Mouse (Mus musculus) limb, embryonic 15.5 days (tissue): Measurements from ENCODE around the gene Srek1ip1. TPM values are rescaled to one million over a fixed set of nuclear protein-coding genes. Genes with fewer than 3 reads are reported as not detected.

Experiments
- ATAC-seq: fragments of 200-750 bp; cut with Nextera tagmentation; 2 replicates; pipeline ENCODE4 v1.8.0; 2017; ENCODE audit warnings: low read depth, moderate TSS enrichment; ENCODE audit not compliant: insufficient number of reproducible peaks, low FRiP score, low TSS enrichment
- H3K27ac ChIP-seq: fragments of 300-500 bp; sonication (generic); 2 replicates; pipeline ENCODE4 v1.5.1; 2015; ENCODE audit warnings: moderate library complexity, mild to moderate bottlenecking, inconsistent platforms
- H3K27me3 ChIP-seq: fragments of 300-500 bp; sonication (generic); 2 replicates; pipeline ENCODE4 v1.6.1; 2015; ENCODE audit warnings: inconsistent platforms
- H3K36me3 ChIP-seq: fragments of 300-500 bp; sonication (generic); 2 replicates; pipeline ENCODE4 v1.6.1; 2015; ENCODE audit warnings: inconsistent platforms
- H3K4me1 ChIP-seq: fragments of 300-500 bp; sonication (generic); 2 replicates; pipeline ENCODE4 v1.6.1; 2015; ENCODE audit warnings: inconsistent platforms
- H3K4me2 ChIP-seq: fragments of 300-500 bp; sonication (generic); 2 replicates; pipeline ENCODE4 v1.6.1; 2015; ENCODE audit warnings: mild to moderate bottlenecking, inconsistent platforms
- H3K4me3 ChIP-seq: fragments of 300-500 bp; sonication (generic); 2 replicates; pipeline ENCODE4 v1.5.1; 2015; ENCODE audit warnings: mild to moderate bottlenecking, inconsistent platforms
- H3K9ac ChIP-seq: fragments of 300-500 bp; sonication (generic); 2 replicates; pipeline ENCODE4 v1.6.1; 2015; ENCODE audit warnings: inconsistent platforms
- H3K9me3 ChIP-seq: fragments of 300-500 bp; sonication (generic); 2 replicates; pipeline ENCODE4 v1.6.1; 2016; ENCODE audit warnings: inconsistent platforms
- WGBS: fragments of 180-500 bp; shearing (Covaris S2); methylation state at CpG from one replicate; pipeline ENCODE4 v1.1.7; 2015; 5-methylcytosine and 5-hydroxymethylcytosine counted together
- polyA plus RNA-seq: library from polyadenylated mRNA; unstranded; fragments of >200 nt; fragmentation: Nextera tagmentation; extraction: Ambion mirVana; gene quantifications from 2 replicates; pipeline ENCODE4 v1.2.1, GENCODE M21; 2015

Gene Srek1ip1
- polyA plus RNA-seq, 1 experiment from 2014 or later, result 21.7 TPM

GRCm38 (mm10) chr13:104843295-104844089 is 51.2 kb downstream of the Srek1ip1 start:
- H3K9me3 ChIP-seq, result no peaks in the 10 kb centered on the region
- 86% methylated on average over 12 of the region's 13 CpGs for WGBS
- no peak overlapping the region for H3K27ac ChIP-seq
- peaks cover 4% of the 10 kb centered on the region; the same call in 1 of the 2 replicates for H3K36me3 ChIP-seq
- no peaks in the 10 kb centered on the region for H3K27me3 ChIP-seq
- no peak overlapping the region for H3K4me2 ChIP-seq
- no peak for ATAC-seq
- H3K4me1 ChIP-seq, result no peaks in the 10 kb centered on the region
- no peak overlapping the region for H3K4me3 ChIP-seq
- H3K9ac ChIP-seq, result no peak overlapping the region

DNA sequence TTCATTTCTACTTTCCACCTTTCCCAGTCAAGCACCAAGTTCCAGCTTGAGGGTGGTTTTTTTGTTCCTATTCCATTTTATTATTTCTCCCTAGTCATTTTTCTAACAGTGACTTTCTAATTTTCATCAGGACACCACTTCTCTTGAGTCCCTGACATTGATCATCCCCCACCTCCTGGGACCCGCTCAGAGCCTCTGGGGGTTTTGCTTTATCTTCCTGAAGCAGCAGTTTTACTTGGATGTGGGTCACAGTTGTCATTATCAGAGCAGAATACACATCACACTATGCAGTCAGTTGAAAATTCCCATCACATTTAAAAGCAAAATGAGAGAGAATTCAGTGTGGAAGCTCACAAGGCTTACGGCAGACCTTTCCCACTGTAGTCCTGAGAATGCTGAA is 61.4 kb downstream of the Srek1ip1 start:
- Histone ChIP-seq H3K4me2 (no peak overlapping the region), H3K9ac (no peak overlapping the region), H3K4me3 (no peak overlapping the region), H3K36me3 (no peaks in the 10 kb centered on the region), H3K9me3 (no peaks in the 10 kb centered on the region), H3K27me3 (no peaks in the 10 kb centered on the region), H3K27ac (no peak overlapping the region), H3K4me1 (no peaks in the 10 kb centered on the region)
- no peak for ATAC-seq
- WGBS, result 82% methylated on average over 2 of the region's 2 CpGs

DNA sequence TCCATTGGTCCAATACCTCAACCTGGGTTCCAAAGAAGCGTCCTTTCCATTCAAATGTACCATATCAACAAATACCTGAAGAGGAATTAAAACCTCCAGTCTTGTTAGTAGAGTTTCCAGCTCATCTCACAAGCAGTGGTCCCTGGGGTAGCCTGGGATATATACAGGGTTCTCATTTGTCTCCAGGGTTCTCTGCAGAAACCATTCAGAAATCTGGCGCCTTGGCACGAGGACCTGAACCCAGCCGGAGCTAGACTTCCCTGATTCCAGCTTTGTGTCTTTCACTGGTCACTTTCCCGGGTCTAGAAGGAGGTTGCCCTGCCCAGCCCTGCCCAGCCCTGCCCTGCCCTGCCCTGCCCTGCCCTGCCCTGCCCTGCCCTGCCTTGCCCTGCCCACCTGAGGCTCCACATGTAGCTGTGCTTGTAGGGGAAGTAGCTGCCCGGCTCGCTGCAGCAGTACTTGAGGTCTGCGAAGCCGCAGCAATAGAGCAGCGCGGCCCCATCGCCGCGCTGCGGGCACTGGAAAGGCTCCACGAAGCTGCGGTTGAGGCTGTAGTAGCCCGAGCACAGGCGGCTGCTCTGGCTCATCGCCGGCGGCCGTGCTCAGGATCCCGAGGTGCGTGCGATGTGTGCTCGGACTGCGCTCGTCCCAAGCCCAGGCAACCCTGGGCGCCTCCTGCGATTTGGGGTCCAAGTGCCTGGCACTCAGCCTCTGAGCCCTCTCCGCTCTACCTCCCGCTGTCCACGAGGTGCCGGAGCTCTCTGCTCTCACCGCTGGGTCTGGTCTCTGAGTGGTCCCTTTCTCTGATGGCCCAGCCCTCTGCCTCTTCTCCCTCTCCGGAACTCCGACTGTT is 71.1 kb downstream of the Srek1ip1 start, which contains the start of gene Shisal2b:
Gene Shisal2b, minus strand, starts transcription at position 767 of the 853 bp plus-strand sequence.
- Histone ChIP-seq H3K9ac (peak within 1 kb of the TSS; percentile 31), H3K27me3 (0 out of 2 replicates have a peak, but pooled peaks cover 3% of the 10 kb centered on the region), H3K4me3 (peak within 1 kb of the TSS; percentile 49), H3K9me3 (no peaks in the 10 kb centered on the region), H3K36me3 (no peaks in the 10 kb centered on the region), H3K4me2 (peak within 1 kb of the TSS; percentile 97), H3K4me1 (peaks cover 8% of the 10 kb centered on the region), H3K27ac (no peak within 1 kb of the TSS)
- WGBS, result 3% methylated on average over 38 of the region's 38 CpGs
- ATAC-seq, result peak; percentile 40; the same call in 1 of the 2 replicates

DNA sequence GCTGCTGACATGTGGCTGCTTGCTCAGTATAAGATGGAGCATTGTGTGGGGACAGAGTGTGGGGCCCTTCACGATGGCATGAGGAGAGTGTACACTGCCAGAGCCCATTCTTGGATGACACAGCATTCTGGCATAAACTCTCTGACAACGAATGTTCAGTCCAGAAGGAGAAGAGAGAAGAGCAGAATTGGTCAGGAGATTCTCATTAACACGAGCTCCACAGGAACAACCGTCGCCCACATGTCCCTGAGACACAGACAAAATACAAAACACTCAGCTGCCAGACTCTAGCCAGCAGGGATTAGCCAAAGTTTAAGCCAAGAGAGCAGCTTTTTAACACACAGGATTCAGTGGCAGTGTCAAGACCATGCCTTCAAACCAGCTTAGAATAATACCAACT is 74.4 kb downstream of the Srek1ip1 start:
- 75% methylated on average over 5 of the region's 5 CpGs for WGBS
- Histone ChIP-seq H3K4me1 (peaks cover 8% of the 10 kb centered on the region), H3K9ac (no peak overlapping the region), H3K9me3 (no peaks in the 10 kb centered on the region), H3K4me3 (no peak overlapping the region), H3K4me2 (no peak overlapping the region), H3K27me3 (0 out of 2 replicates have a peak, but pooled peaks cover 3% of the 10 kb centered on the region), H3K36me3 (no peaks in the 10 kb centered on the region), H3K27ac (no peak overlapping the region)
- no peak for ATAC-seq

- H3K4me3 ChIP-seq, result no peak overlapping the region
- H3K9ac ChIP-seq, result no peak overlapping the region
- H3K4me1 ChIP-seq, result no peaks in the 10 kb centered on the region
- ATAC-seq, result no peak
- no peak overlapping the region for H3K27ac ChIP-seq
- H3K36me3 ChIP-seq, result no peaks in the 10 kb centered on the region
- no peaks in the 10 kb centered on the region for H3K9me3 ChIP-seq
- H3K4me2 ChIP-seq, result no peak overlapping the region
- 87% methylated on average over 2 of the region's 2 CpGs for WGBS
- H3K27me3 ChIP-seq, result no peaks in the 10 kb centered on the region
These were observed 77.6 kb downstream of the Srek1ip1 start for GRCm38 (mm10) chr13:104869907-104870306.

DNA sequence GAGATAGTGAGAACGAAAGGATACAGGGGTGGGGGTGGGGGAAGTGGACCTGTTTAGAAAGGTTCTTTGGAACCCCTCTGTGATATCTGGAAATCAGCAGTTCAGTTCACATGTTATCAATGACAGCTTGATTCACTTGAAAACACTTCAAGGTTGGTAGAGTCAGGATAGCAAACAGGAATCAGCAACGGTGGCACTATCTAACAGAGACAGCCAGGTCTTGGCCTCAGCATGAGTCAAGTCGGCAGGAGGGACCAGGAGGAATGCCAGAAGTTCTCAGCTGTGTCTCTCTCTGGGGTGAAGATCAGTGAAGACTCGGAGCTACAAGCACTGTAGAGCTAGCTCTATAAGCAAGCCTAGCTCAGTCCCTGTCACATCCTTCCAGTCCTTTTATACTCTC is 86.2 kb downstream of the Srek1ip1 start:
- Histone ChIP-seq H3K9ac (no peak overlapping the region), H3K4me1 (no peaks in the 10 kb centered on the region), H3K4me2 (no peak overlapping the region), H3K4me3 (no peak overlapping the region), H3K9me3 (no peaks in the 10 kb centered on the region), H3K27ac (no peak overlapping the region), H3K36me3 (no peaks in the 10 kb centered on the region), H3K27me3 (no peaks in the 10 kb centered on the region)
- no peak for ATAC-seq
- 76% methylated on average over 4 of the region's 4 CpGs for WGBS

DNA sequence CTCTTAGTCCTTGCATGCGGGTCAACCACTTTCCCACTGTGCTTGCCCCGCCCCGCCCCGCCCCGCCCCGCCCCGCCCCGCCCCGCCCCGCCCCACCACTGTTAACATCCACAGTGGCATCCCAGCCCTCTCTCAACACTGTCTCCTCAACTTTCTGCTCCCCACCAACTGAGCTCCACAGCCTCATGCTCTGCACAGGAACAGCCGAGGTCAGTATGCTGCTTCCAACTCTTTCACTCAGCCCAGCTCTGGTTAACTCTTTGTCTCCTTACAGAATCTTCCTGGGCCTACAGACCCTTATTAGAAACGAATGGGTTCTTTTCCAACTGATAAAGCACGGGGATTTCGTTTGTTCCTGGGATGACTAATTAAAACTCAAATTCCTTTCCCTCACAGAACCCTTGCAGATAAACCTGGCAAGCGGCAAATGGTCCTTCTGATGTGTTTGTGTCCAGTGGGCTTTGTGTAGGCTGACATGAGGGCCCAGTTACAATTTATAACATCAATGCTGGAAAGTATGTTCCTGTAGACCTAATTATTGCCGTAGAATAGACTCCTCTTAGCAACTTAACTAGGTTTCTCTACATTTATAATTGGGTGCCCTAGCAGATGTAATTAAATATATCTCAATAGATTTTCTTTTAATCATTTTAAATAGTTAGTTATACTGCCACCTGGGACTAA is 91.4 kb downstream of the Srek1ip1 start:
- no peak for ATAC-seq
- H3K27me3 ChIP-seq, result no peaks in the 10 kb centered on the region
- WGBS, result 22% methylated on average over 12 of the region's 16 CpGs
- H3K27ac ChIP-seq, result no peak overlapping the region
- no peak overlapping the region for H3K9ac ChIP-seq
- H3K4me2 ChIP-seq, result no peak overlapping the region
- no peaks in the 10 kb centered on the region for H3K36me3 ChIP-seq
- H3K9me3 ChIP-seq, result no peaks in the 10 kb centered on the region
- H3K4me3 ChIP-seq, result no peak overlapping the region
- H3K4me1 ChIP-seq, result no peaks in the 10 kb centered on the region

GRCm38 (mm10) chr13:104886308-104887032 is 94.2 kb downstream of the Srek1ip1 start:
- no peak overlapping the region for H3K4me2 ChIP-seq
- H3K9ac ChIP-seq, result no peak overlapping the region
- no peaks in the 10 kb centered on the region for H3K36me3 ChIP-seq
- H3K4me1 ChIP-seq, result no peaks in the 10 kb centered on the region
- 70% methylated on average over 8 of the region's 8 CpGs for WGBS
- no peak overlapping the region for H3K27ac ChIP-seq
- no peak for ATAC-seq
- H3K27me3 ChIP-seq, result no peaks in the 10 kb centered on the region
- H3K9me3 ChIP-seq, result no peaks in the 10 kb centered on the region
- no peak overlapping the region for H3K4me3 ChIP-seq

Other genes starting within 250 kb of the Srek1ip1 start
- 24.4 and 26.7 TPM in 2 replicates for gene Cwc27, start 24.7 kb downstream of the Srek1ip1 start, polyA plus RNA-seq
- gene Shisal2b, start 71.4 kb downstream of the Srek1ip1 start, polyA plus RNA-seq, result 0.26 and 0.78 TPM in 2 replicates